Mouse (Mus musculus): ENCODE results near the gene Vmn2r120.
"Not testable (repeated sequence)": the region's sequence is repeated elsewhere in the genome, so short reads cannot be mapped to it uniquely, and the experiment has no call there.

Vmn2r120 gene

GRCm38 (mm10) chr17:57545405-57545804 is at the start of gene Vmn2r120:
TSS of gene Vmn2r120 (minus strand) at chr17:57545505.
- DNase-seq (ENCODE audit: low spot score): no peak

- not testable (repeated sequence) for DNase-seq (ENCODE audit: low spot score)
Measured at GRCm38 (mm10) chr17:57587273-57587672, 42.0 kb upstream of the Vmn2r120 start.

DNA sequence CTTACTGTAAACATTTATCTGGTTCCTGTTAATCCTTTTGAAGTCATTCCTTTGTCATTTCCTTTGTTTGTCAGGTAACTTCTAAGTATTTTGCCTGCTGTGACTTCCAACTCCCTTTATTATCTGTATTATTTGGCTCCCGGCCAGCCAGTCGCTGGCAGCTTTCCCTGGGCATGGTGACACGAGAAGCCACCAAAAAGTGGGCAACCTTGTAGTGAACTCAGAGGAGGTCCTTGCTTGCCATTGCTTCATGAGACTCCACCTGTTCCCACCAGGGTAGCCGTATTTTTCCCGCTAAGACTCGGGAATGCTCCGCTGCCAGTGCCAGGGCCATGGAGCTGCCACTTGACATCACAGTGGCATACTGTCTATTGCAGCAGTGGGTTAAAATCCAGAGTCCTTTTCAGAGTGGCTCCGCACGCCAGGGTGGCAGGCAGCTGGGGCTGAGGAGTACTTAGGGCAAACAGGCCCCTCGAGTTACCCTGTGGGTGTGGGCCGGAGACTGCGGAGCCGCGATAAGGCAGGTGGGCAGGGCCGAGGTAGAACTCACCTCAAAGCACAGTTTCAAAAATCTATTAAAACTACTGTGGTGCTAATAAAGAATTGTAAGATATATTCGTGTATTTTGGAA is 28.9 kb upstream of the Vmn2r120 start:
- no peak for DNase-seq (ENCODE audit: low spot score)
